Mouse (Mus musculus) midbrain, embryonic 16.5 days (tissue): Measurements from ENCODE around the gene Ppp1r12b. TPM values are rescaled to one million over a fixed set of nuclear protein-coding genes. Genes with fewer than 3 reads are reported as not detected.

Experiments used
- ATAC-seq: fragments of 200-750 bp; cut with Nextera tagmentation; 2 replicates; pipeline ENCODE4 v1.8.0; 2017; ENCODE audit warnings: moderate TSS enrichment
- H3K27ac ChIP-seq: fragments of 300-500 bp; sonication (generic); 2 replicates; pipeline ENCODE4 v1.5.1; 2014; ENCODE audit warnings: mild to moderate bottlenecking, low read length, mixed read lengths
- H3K27me3 ChIP-seq: fragments of 300-500 bp; sonication (generic); 2 replicates; pipeline ENCODE4 v1.6.1; 2014; ENCODE audit warnings: low read depth, low read length, mixed read lengths; ENCODE audit not compliant: control insufficient read depth, insufficient read depth
- H3K36me3 ChIP-seq: fragments of 300-500 bp; sonication (generic); 2 replicates; pipeline ENCODE4 v1.6.1; 2014; ENCODE audit warnings: mild to moderate bottlenecking, low read length, moderate library complexity, mixed read lengths; ENCODE audit not compliant: control insufficient read depth, insufficient read depth
- H3K4me1 ChIP-seq: fragments of 300-500 bp; sonication (generic); 2 replicates; pipeline ENCODE4 v1.6.1; 2014; ENCODE audit warnings: mild to moderate bottlenecking, low read length, mixed read lengths; ENCODE audit not compliant: control insufficient read depth, insufficient read depth
- H3K4me2 ChIP-seq: fragments of 300-500 bp; sonication (generic); 2 replicates; pipeline ENCODE4 v1.6.1; 2014; ENCODE audit warnings: mild to moderate bottlenecking, low read length, mixed read lengths
- H3K4me3 ChIP-seq: fragments of 300-500 bp; sonication (generic); 2 replicates; pipeline ENCODE4 v1.5.1; 2014; ENCODE audit warnings: low read depth, mild to moderate bottlenecking, low read length, moderate library complexity, mixed read lengths
- H3K9ac ChIP-seq: fragments of 300-500 bp; sonication (generic); 2 replicates; pipeline ENCODE4 v1.6.1; 2014; ENCODE audit warnings: low read depth, low read length, mixed read lengths
- H3K9me3 ChIP-seq: fragments of 300-500 bp; sonication (generic); replicated peaks from 2 replicates; pipeline ENCODE4 v1.6.1; 2014; ENCODE audit warnings: mild to moderate bottlenecking, low read length, mixed read lengths; ENCODE audit not compliant: control insufficient read depth, poor library complexity, severe bottlenecking
- WGBS: fragments of 180-500 bp; shearing (Covaris S2); extraction: QIAGEN DNeasy Blood & Tissue Kit; methylation state at CpG from one replicate; pipeline ENCODE4 v1.1.7; 2014; 5-methylcytosine and 5-hydroxymethylcytosine counted together
- polyA plus RNA-seq: library from polyadenylated mRNA; unstranded; fragments of >200 nt; fragmentation: Nextera tagmentation; extraction: Ambion mirVana; gene quantifications from 2 replicates; pipeline ENCODE4 v1.2.1, GENCODE M21; 2015

Gene Ppp1r12b
- polyA plus RNA-seq, 1 experiment from 2014 or later: 13.6 TPM

GRCm38 (mm10) chr1:134889629-134890028 is 66.1 kb downstream of the Ppp1r12b start:
- 95% methylated on average over 6 of the region's 6 CpGs for WGBS
- H3K27me3 ChIP-seq: no peaks in the 10 kb centered on the region
- no peaks in the 10 kb centered on the region for H3K9me3 ChIP-seq
- H3K9ac ChIP-seq: no peak overlapping the region
- no peak overlapping the region for H3K4me3 ChIP-seq
- H3K4me2 ChIP-seq: no peak overlapping the region
- H3K36me3 ChIP-seq: peaks cover 5% of the 10 kb centered on the region; the same call in 1 of the 2 replicates
- no peak overlapping the region for H3K27ac ChIP-seq
- no peaks in the 10 kb centered on the region for H3K4me1 ChIP-seq
- no peak for ATAC-seq

- no peak overlapping the region for H3K4me3 ChIP-seq
- no peak overlapping the region for H3K4me2 ChIP-seq
- no peaks in the 10 kb centered on the region for H3K9me3 ChIP-seq
- no peak overlapping the region for H3K9ac ChIP-seq
- H3K4me1 ChIP-seq: no peaks in the 10 kb centered on the region
- H3K27me3 ChIP-seq: no peaks in the 10 kb centered on the region
- H3K27ac ChIP-seq: no peak overlapping the region
- ATAC-seq: no peak
- WGBS: 48% methylated on average over 4 of the region's 4 CpGs
- H3K36me3 ChIP-seq: peaks cover 14% of the 10 kb centered on the region
Observed at GRCm38 (mm10) chr1:134875800-134876199, 79.9 kb downstream of the Ppp1r12b start.

- Histone ChIP-seq H3K9me3 (no peaks in the 10 kb centered on the region), H3K27me3 (no peaks in the 10 kb centered on the region), H3K36me3 (peaks cover 13% of the 10 kb centered on the region), H3K4me2 (no peak overlapping the region), H3K4me1 (no peaks in the 10 kb centered on the region), H3K27ac (no peak overlapping the region), H3K9ac (no peak overlapping the region), H3K4me3 (no peak overlapping the region)
- ATAC-seq: no peak
- 83% methylated on average over 6 of the region's 6 CpGs for WGBS
Observed at GRCm38 (mm10) chr1:134872678-134873077, 83.1 kb downstream of the Ppp1r12b start.

- WGBS: 77% methylated on average over 2 of the region's 2 CpGs
- H3K4me1 ChIP-seq: no peaks in the 10 kb centered on the region
- ATAC-seq: no peak
- peaks cover 7% of the 10 kb centered on the region; the same call in 1 of the 2 replicates for H3K36me3 ChIP-seq
- H3K4me3 ChIP-seq: no peak overlapping the region
- H3K9ac ChIP-seq: no peak overlapping the region
- H3K27ac ChIP-seq: peak overlapping the region; percentile 61
- H3K9me3 ChIP-seq: no peaks in the 10 kb centered on the region
- no peak overlapping the region for H3K4me2 ChIP-seq
- no peaks in the 10 kb centered on the region for H3K27me3 ChIP-seq
Observed at GRCm38 (mm10) chr1:134866426-134866825, 89.3 kb downstream of the Ppp1r12b start.

GRCm38 (mm10) chr1:134865552-134865951 is 90.2 kb downstream of the Ppp1r12b start:
- no peak overlapping the region for H3K4me2 ChIP-seq
- H3K9ac ChIP-seq: no peak overlapping the region
- peaks cover 4% of the 10 kb centered on the region; the same call in 1 of the 2 replicates for H3K36me3 ChIP-seq
- H3K9me3 ChIP-seq: no peaks in the 10 kb centered on the region
- peaks cover 4% of the 10 kb centered on the region; the same call in 1 of the 2 replicates for H3K4me1 ChIP-seq
- 40% methylated on average over 6 of the region's 6 CpGs for WGBS
- no peak for ATAC-seq
- no peaks in the 10 kb centered on the region for H3K27me3 ChIP-seq
- H3K27ac ChIP-seq: no peak overlapping the region
- no peak overlapping the region for H3K4me3 ChIP-seq

GRCm38 (mm10) chr1:134860538-134860937 is 95.2 kb downstream of the Ppp1r12b start:
- H3K4me2 ChIP-seq: no peak overlapping the region
- H3K9ac ChIP-seq: no peak overlapping the region
- no peaks in the 10 kb centered on the region for H3K9me3 ChIP-seq
- H3K36me3 ChIP-seq: no peaks in the 10 kb centered on the region
- H3K4me3 ChIP-seq: no peak overlapping the region
- peaks cover 7% of the 10 kb centered on the region; the same call in 1 of the 2 replicates for H3K4me1 ChIP-seq
- 10% methylated on average over 2 of the region's 2 CpGs for WGBS
- no peaks in the 10 kb centered on the region for H3K27me3 ChIP-seq
- H3K27ac ChIP-seq: no peak overlapping the region
- ATAC-seq: no peak

GRCm38 (mm10) chr1:134858344-134859053 is 97.2 kb downstream of the Ppp1r12b start:
- no peak overlapping the region for H3K27ac ChIP-seq
- ATAC-seq: no peak
- no peaks in the 10 kb centered on the region for H3K27me3 ChIP-seq
- H3K4me2 ChIP-seq: no peak overlapping the region
- H3K36me3 ChIP-seq: no peaks in the 10 kb centered on the region
- WGBS: 50% methylated on average over 3 of the region's 3 CpGs
- H3K9ac ChIP-seq: no peak overlapping the region
- H3K4me1 ChIP-seq: peaks cover 7% of the 10 kb centered on the region; the same call in 1 of the 2 replicates
- H3K4me3 ChIP-seq: no peak overlapping the region
- no peaks in the 10 kb centered on the region for H3K9me3 ChIP-seq

GRCm38 (mm10) chr1:134854325-134854982 is 101.3 kb downstream of the Ppp1r12b start:
- H3K27me3 ChIP-seq: no peaks in the 10 kb centered on the region
- ATAC-seq: peak; percentile 45; the same call in 1 of the 2 replicates
- H3K27ac ChIP-seq: no peak overlapping the region
- H3K4me3 ChIP-seq: no peak overlapping the region
- no peak overlapping the region for H3K9ac ChIP-seq
- H3K4me1 ChIP-seq: no peaks in the 10 kb centered on the region
- no peak overlapping the region for H3K4me2 ChIP-seq
- WGBS: 91% methylated on average over 1 of the region's 1 CpGs
- no peaks in the 10 kb centered on the region for H3K36me3 ChIP-seq
- H3K9me3 ChIP-seq: no peaks in the 10 kb centered on the region

- no peak overlapping the region for H3K9ac ChIP-seq
- H3K4me2 ChIP-seq: no peak overlapping the region
- no peak overlapping the region for H3K4me3 ChIP-seq
- WGBS: 89% methylated on average over 3 of the region's 3 CpGs
- H3K9me3 ChIP-seq: no peaks in the 10 kb centered on the region
- no peak for ATAC-seq
- no peaks in the 10 kb centered on the region for H3K27me3 ChIP-seq
- H3K27ac ChIP-seq: no peak overlapping the region
- no peaks in the 10 kb centered on the region for H3K4me1 ChIP-seq
- no peaks in the 10 kb centered on the region for H3K36me3 ChIP-seq
Observed at GRCm38 (mm10) chr1:134852797-134853196, 102.9 kb downstream of the Ppp1r12b start.
